Mouse (Mus musculus): ENCODE measurements at regions not wholly inside any gene's neighbourhood (a gene's known extent, or its start where the extent isn't known, plus 50 kb on each side); places are given as distances from the start of the nearest gene placed in this dataset.

GRCm38 (mm10) chr2:81765778-81766177, 287.2 kb upstream of the Zfp804a start:
- TF ChIP-seq POLR2A (IDR thresholded peaks at IDR 0.05; ENCODE audit: borderline replicate concordance, extremely low read depth, insufficient read depth, insufficient read length, poor library complexity, severe bottlenecking) = no peak
- no peak for TF ChIP-seq CTCF (IDR thresholded peaks at IDR 0.05; ENCODE audit: borderline replicate concordance, extremely low read depth, insufficient read depth, insufficient read length)

Data from brain, embryonic 14.5 days (tissue).